Mouse (Mus musculus) urinary bladder, postnatal 4 days (tissue): ENCODE measurements at regions not wholly inside any gene's neighbourhood (a gene's known extent, or its start where the extent isn't known, plus 50 kb on each side); places are given as distances from the start of the nearest gene placed in this dataset.

Experiments used
- DNase-seq, 2 experiments: peaks; one replicate each; pipeline ENCODE4 v3.0.0; 2021 to 2022; ENCODE audit warnings: low spot score in 2 of 2

DNA sequence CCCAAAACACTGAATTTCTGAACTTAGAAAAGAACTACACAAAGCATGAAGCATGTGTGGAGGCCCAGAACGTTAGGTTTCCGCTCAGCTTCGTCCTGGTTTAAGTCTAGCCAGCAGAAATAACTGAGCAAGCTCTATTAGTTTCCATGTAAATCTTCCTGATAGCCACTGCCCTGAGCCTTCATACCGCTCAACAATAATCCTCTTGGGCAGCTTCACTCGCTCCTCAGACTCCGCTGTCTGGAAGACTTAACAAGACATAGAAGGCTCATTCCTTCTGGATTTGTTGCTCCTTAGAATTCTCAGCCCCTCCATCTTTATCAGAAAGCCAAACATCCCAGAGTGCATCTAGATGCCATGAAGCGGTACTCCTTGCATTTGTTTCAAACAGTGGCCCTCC is 249.3 kb upstream of the Hnrnpa3 start:
- no peak for DNase-seq

DNA sequence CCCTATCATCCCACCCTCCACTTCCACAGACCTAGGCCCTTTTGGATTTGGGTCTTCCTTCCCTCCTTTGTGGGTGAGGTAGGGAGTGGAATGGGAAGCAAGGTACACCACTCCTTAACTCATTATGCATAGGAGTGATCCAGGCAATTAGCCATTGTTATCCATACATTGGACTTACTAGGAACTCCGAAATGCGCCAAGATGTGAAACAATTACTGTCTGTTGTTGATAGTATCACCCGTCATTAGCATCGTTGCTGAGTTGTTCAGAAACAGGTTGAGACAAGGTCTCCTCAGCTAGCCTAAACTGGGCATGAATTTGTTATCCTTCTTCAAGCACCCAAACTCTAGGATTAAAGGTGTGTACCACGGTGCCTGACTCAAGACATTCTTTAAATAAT is 246.3 kb upstream of the Hnrnpa3 start:
- DNase-seq = no peak

DNA sequence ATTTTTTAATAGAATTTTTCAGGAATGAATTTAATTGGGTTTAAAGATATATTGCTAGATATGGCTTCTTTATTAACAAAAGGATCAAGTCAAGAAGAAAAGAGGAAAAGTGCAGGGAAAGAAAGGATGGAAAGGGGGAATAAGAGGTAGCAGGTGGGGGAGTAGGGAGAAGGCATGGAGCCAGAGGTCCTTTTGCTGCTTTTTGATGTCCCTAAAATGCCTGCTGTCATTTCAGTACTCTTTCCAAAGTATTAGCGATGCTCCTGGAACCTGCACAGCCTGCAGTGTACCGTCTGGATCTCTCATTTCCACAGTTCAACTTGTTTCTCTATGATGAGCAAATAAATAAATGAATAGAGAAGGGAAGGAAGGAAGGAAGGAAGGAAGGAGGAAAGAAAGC is 240.4 kb upstream of the Hnrnpa3 start:
- no peak for DNase-seq

DNA sequence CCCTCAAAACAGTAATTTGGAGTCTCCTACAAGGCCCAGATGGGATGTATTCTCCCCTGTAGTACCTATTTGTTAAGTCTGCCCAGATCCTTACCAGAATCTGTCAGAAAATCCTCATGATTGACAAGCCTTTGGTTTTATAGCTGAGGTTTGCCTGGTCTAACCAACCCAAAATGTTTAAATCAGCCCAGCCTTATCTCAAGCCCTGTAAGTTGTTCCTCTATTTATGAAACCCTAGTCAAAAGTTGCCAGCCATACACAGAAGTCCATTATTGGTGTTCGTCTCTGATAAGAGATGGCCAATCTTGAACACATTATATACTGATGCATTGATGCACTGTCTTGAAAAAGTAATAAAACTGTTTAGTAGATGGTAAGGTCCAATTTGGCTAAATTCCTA is 239.9 kb upstream of the Hnrnpa3 start:
- no peak for DNase-seq

GRCm38 (mm10) chr2:75422798-75423685 is 236.0 kb upstream of the Hnrnpa3 start:
- DNase-seq = no peak

DNA sequence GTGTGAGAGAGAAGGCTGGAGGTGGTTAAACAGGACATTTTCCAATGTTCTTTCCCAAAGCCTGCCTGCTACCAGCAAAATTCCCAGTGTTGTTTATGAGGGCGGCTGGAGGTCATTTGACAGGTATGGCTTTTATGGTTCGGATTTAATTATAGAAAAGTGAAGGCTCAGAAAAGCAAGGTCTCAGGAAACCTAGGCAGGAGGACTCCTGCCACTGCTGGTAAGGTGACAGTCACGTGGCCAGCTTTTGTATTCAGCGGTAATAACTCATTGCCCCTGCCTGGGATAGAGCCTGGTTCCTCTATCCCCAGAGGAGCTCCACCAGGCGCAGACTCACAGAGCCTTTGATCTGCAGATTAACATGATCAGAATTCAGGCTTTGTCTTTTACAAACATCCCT is 235.2 kb upstream of the Hnrnpa3 start:
- no peak for DNase-seq

GRCm38 (mm10) chr2:75424363-75424762 is 234.7 kb upstream of the Hnrnpa3 start:
- no peak for DNase-seq

GRCm38 (mm10) chr2:75424911-75425310 is 234.2 kb upstream of the Hnrnpa3 start:
- no peak for DNase-seq

DNA sequence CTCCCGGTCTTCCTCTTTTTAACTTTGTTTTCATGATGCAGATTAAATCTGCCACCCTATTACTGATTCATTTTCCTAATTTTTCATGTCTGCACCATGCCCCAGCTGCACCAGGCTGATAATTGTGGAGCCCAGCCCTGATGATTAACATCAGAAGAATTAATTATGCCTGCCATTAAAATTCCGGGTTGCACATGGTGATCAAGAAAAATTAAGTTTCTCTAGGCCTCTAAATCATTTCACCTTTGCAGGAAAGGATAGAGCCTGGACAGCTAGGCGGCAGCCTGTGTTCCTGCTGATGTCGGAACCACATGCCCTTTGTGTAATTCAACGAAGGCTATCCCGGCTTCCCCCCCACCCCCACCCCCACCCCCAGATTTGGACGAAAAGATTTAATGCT is 233.7 kb upstream of the Hnrnpa3 start:
- DNase-seq = no peak

GRCm38 (mm10) chr2:75425791-75426190 is 233.3 kb upstream of the Hnrnpa3 start:
- no peak for DNase-seq

DNA sequence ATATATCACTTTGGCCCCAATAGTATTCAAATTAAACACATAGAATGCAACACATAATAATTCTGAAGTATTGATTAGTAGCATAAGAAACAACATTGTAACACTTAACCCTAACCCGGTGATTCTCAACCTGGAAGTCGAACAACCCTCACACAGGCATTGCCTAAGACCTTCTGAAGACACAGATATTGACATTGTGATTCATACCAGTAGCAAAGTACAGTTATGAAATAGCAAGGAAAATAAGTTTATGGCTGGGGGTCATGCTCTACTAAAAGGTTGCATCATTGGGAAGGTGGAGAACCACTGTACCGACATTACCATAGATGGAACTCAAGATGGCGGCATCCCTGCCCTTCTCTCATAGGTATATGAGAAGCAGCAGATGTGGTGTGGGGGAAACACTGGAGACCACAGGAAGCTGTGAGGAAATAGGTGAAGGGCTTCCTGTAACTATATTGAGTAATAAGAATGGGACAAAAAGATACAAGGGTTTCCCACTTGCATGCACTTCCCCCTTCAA is 231.1 kb upstream of the Hnrnpa3 start:
- no peak for DNase-seq

DNA sequence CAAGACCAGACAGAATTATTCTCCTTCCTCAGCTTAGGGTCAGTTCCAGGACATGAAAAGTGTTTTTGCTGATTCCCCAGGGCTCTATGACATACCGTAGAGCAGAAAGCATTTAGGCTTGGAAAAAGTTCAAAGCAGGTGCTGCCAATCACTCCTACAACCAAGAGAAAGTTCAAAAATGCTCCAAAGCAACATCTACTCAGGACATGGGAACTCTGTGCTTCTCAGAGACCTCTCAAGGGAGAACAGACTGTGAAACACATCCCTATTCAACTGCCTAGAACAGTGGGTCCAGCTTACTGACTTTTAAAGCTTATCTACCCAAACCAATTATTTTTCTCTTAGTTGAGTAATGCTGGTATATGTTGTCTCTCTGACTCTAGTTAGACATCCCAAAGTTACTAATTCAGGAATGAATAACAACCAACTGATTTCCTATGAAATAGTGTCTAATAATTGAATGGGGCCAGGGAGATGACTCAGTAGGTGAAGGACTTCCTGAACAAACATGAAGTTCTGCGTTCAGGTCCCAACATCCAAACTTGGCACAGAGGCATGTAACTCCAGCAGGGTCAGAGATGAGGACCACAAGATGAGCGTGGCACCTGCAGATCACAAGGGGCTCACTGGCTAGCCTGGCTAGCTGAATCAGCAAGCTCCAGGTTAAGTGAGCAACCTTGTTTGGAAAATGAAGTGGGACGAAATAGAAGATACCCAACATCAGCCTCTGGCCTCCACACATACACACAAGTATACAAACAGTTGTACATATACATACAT is 228.7 kb upstream of the Hnrnpa3 start:
- no peak for DNase-seq

- no peak for DNase-seq
These were observed 227.1 kb upstream of the Hnrnpa3 start for GRCm38 (mm10) chr2:75431981-75432380.

DNA sequence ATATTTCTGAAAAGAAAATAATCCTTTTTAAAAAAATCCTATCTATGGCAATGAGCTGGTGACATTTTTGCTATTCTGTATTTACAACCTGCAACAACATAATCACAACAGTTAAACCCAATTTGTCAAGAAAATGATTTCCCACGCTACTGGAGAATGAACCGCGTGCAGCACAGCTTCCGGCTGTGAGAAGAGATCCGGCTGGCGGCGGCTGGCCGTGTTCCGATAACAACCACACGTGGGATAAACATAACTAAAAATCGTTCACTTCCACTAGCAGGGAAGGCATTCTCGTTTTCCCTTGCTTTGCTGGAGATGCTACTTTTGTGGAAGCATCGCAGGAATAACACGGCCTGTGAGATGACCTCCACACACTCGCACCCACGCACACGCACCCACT is 224.5 kb upstream of the Hnrnpa3 start:
- DNase-seq = no peak

GRCm38 (mm10) chr2:75439522-75440230 is 219.4 kb upstream of the Hnrnpa3 start:
- DNase-seq = no peak

- DNase-seq = no peak
These were observed 216.4 kb upstream of the Hnrnpa3 start for GRCm38 (mm10) chr2:75442632-75443031.

DNA sequence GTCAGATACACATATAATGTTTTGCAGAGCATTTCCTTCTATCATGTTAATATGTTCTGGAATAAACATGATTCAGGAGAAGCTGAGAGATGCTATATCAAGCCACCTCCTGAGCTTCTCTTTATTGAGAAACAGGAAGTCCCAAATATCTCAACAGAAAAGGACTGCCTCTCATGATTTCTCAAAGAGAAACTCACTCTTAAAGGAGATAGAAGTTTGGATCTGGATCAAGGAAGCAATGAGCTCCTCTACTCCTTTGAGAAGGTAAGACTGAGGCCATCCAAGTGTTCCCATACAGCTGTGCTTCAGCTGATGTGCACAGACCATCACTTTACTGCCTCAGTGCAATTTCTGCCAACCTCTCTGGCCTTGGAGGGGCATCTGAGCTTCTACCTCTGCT is 213.9 kb upstream of the Hnrnpa3 start:
- DNase-seq = no peak

GRCm38 (mm10) chr2:75446996-75447715 is 211.9 kb upstream of the Hnrnpa3 start:
- no peak for DNase-seq

DNA sequence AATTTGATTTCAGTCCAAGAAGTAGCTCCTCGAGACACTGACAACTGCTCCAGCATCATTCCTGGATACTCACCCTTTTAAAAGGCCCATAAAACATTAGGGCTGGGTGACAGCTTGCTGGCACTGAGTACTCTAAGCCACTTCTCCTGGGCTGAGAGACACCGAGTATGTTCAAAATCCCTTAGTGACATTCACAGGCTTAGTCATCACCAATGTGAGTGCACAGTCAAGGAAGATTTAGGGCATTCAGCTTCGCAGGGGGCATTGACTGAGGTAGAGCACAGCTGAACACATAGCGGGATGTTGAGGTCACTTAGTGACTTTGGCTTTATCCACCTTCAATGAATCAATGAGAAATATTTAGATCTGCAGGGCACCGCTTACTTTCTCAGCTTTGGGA is 210.8 kb upstream of the Hnrnpa3 start:
- no peak for DNase-seq

DNA sequence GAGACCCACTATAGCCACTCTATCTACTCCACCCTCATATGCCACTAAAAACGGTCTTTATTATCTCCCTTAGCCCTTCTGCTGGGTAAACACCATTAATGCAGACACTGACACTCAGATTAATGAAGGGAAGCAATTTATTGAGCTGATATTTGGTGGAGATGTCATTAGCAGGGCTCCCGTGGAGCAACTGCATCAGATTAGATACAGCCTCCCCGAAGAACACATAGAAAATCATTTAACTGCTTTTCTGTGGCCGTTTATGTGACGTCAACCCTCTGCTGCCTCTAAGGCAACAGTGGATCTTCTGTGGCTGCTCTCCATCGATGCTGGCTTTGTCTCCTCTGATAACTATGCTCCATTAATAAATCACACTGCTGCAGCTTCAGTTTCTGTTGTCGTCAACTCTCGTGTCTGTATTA is 207.2 kb upstream of the Hnrnpa3 start:
- no peak for DNase-seq
